Mouse (Mus musculus) lung, embryonic 16.5 days (tissue): ENCODE data around the gene Il4ra. TPM values are rescaled to one million over a fixed set of nuclear protein-coding genes. Genes with fewer than 3 reads are reported as not detected.

Experiments used
- ATAC-seq: fragments of 200-750 bp; cut with Nextera tagmentation; 2 replicates; pipeline ENCODE4 v1.8.0; 2017; ENCODE audit warnings: low read depth, mild to moderate bottlenecking, moderate library complexity
- H3K27ac ChIP-seq: fragments of 300-500 bp; sonication (generic); 2 replicates; pipeline ENCODE4 v1.5.1; 2014; ENCODE audit warnings: mild to moderate bottlenecking, control low read depth, low read length
- H3K27me3 ChIP-seq: fragments of 300-500 bp; sonication (generic); 2 replicates; pipeline ENCODE4 v1.6.1; 2014; ENCODE audit warnings: low read depth, low read length, mixed read lengths; ENCODE audit not compliant: control insufficient read depth, insufficient read depth
- H3K36me3 ChIP-seq: fragments of 300-500 bp; sonication (generic); 2 replicates; pipeline ENCODE4 v1.6.1; 2014; ENCODE audit warnings: low read length; ENCODE audit not compliant: control insufficient read depth, insufficient read depth
- H3K4me1 ChIP-seq: fragments of 300-500 bp; sonication (generic); replicated peaks from 2 replicates; pipeline ENCODE4 v1.6.1; 2014; ENCODE audit warnings: low read length, mixed read lengths; ENCODE audit not compliant: control insufficient read depth, insufficient read depth
- H3K4me2 ChIP-seq: fragments of 300-500 bp; sonication (generic); 2 replicates; pipeline ENCODE4 v1.6.1; 2014; ENCODE audit warnings: low read depth, low read length, control low read depth
- H3K4me3 ChIP-seq: fragments of 300-500 bp; sonication (generic); 2 replicates; pipeline ENCODE4 v1.5.1; 2014; ENCODE audit warnings: mild to moderate bottlenecking, low read length, control low read depth
- H3K9ac ChIP-seq: fragments of 300-500 bp; sonication (generic); 2 replicates; pipeline ENCODE4 v1.6.1; 2014; ENCODE audit warnings: low read length, control low read depth
- H3K9me3 ChIP-seq: fragments of 300-500 bp; sonication (generic); 2 replicates; pipeline ENCODE4 v1.6.1; 2016; ENCODE audit warnings: low read length; ENCODE audit not compliant: control insufficient read depth
- WGBS: fragments of 180-500 bp; shearing (Covaris S2); extraction: QIAGEN DNeasy Blood & Tissue Kit; methylation state at CpG from one replicate; pipeline ENCODE4 v1.1.7; 2014; 5-methylcytosine and 5-hydroxymethylcytosine counted together
- polyA plus RNA-seq: library from polyadenylated mRNA; unstranded; fragments of >200 nt; fragmentation: Nextera tagmentation; extraction: Ambion mirVana; gene quantifications from 2 replicates; pipeline ENCODE4 v1.2.1, GENCODE M21; 2015

The Il4ra gene
- polyA plus RNA-seq, 1 experiment from 2014 or later: 18.8 TPM

GRCm38 (mm10) chr7:125516723-125517122 lies 35.2 kb upstream of the Il4ra start:
- Histone ChIP-seq H3K4me1 (0 out of 2 replicates have a peak, but pooled peaks cover 2% of the 10 kb centered on the region), H3K27me3 (no peaks in the 10 kb centered on the region), H3K36me3 (no peaks in the 10 kb centered on the region), H3K27ac (no peak overlapping the region), H3K4me2 (no peak overlapping the region), H3K4me3 (no peak overlapping the region), H3K9me3 (no peaks in the 10 kb centered on the region), H3K9ac (no peak overlapping the region)
- WGBS: 78% methylated on average over 8 of the region's 8 CpGs
- no peak for ATAC-seq

GRCm38 (mm10) chr7:125517470-125517869 lies 34.5 kb upstream of the Il4ra start:
- Histone ChIP-seq H3K27me3 (no peaks in the 10 kb centered on the region), H3K36me3 (no peaks in the 10 kb centered on the region), H3K27ac (no peak overlapping the region), H3K9ac (no peak overlapping the region), H3K9me3 (no peaks in the 10 kb centered on the region), H3K4me2 (no peak overlapping the region), H3K4me1 (0 out of 2 replicates have a peak, but pooled peaks cover 2% of the 10 kb centered on the region), H3K4me3 (no peak overlapping the region)
- ATAC-seq: no peak
- WGBS: 80% methylated on average over 6 of the region's 6 CpGs

GRCm38 (mm10) chr7:125519715-125520114 lies 32.2 kb upstream of the Il4ra start:
- peaks cover 2% of the 10 kb centered on the region; the same call in 1 of the 2 replicates for H3K4me1 ChIP-seq
- no peak for ATAC-seq
- 54% methylated on average over 3 of the region's 3 CpGs for WGBS

GRCm38 (mm10) chr7:125523051-125523450 lies 28.9 kb upstream of the Il4ra start:
- WGBS: 45% methylated on average over 3 of the region's 3 CpGs
- no peaks in the 10 kb centered on the region; the same call in 1 of the 2 replicates for H3K4me1 ChIP-seq
- no peaks in the 10 kb centered on the region for H3K27me3 ChIP-seq
- H3K4me3 ChIP-seq: no peak overlapping the region
- H3K27ac ChIP-seq: no peak overlapping the region
- no peak for ATAC-seq
- no peaks in the 10 kb centered on the region for H3K9me3 ChIP-seq
- no peak overlapping the region for H3K9ac ChIP-seq
- no peaks in the 10 kb centered on the region for H3K36me3 ChIP-seq
- no peak overlapping the region for H3K4me2 ChIP-seq

More at GRCm38 (mm10) chr7:125519715-125520114, 32.2 kb upstream of the Il4ra start:
- Histone ChIP-seq H3K9me3 (no peaks in the 10 kb centered on the region), H3K27me3 (no peaks in the 10 kb centered on the region), H3K4me3 (no peak overlapping the region), H3K36me3 (no peaks in the 10 kb centered on the region), H3K27ac (no peak overlapping the region), H3K4me2 (no peak overlapping the region), H3K9ac (no peak overlapping the region)

- 87% methylated on average over 6 of the region's 6 CpGs for WGBS
- no peak overlapping the region for H3K27ac ChIP-seq
- H3K4me3 ChIP-seq: no peak overlapping the region
- no peak overlapping the region for H3K9ac ChIP-seq
- ATAC-seq: no peak
- no peaks in the 10 kb centered on the region for H3K36me3 ChIP-seq
- H3K4me2 ChIP-seq: no peak overlapping the region
- no peaks in the 10 kb centered on the region; the same call in 1 of the 2 replicates for H3K4me1 ChIP-seq
- no peaks in the 10 kb centered on the region for H3K27me3 ChIP-seq
- H3K9me3 ChIP-seq: no peaks in the 10 kb centered on the region
Observed at GRCm38 (mm10) chr7:125527186-125527585, 24.7 kb upstream of the Il4ra start.

- Histone ChIP-seq H3K27ac (no peak overlapping the region), H3K36me3 (no peaks in the 10 kb centered on the region), H3K27me3 (no peaks in the 10 kb centered on the region), H3K4me2 (no peak overlapping the region), H3K9ac (no peak overlapping the region), H3K4me1 (no peaks in the 10 kb centered on the region), H3K4me3 (no peak overlapping the region), H3K9me3 (no peaks in the 10 kb centered on the region)
- no peak for ATAC-seq
- 83% methylated on average over 9 of the region's 9 CpGs for WGBS
Observed at GRCm38 (mm10) chr7:125527901-125528580, 23.9 kb upstream of the Il4ra start.

GRCm38 (mm10) chr7:125539351-125539750 lies 12.6 kb upstream of the Il4ra start:
- ATAC-seq: no peak
- Histone ChIP-seq H3K36me3 (no peaks in the 10 kb centered on the region), H3K9me3 (0 out of 2 replicates have a peak, but pooled peaks cover 3% of the 10 kb centered on the region), H3K4me3 (no peak overlapping the region), H3K4me2 (no peak overlapping the region), H3K4me1 (no peaks in the 10 kb centered on the region; the same call in 1 of the 2 replicates), H3K9ac (no peak overlapping the region), H3K27me3 (no peaks in the 10 kb centered on the region), H3K27ac (no peak overlapping the region)
- 67% methylated on average over 3 of the region's 3 CpGs for WGBS

- H3K4me2 ChIP-seq: no peak overlapping the region
- H3K9me3 ChIP-seq: no peaks in the 10 kb centered on the region
- ATAC-seq: no peak
- H3K27me3 ChIP-seq: no peaks in the 10 kb centered on the region
- no peak overlapping the region for H3K9ac ChIP-seq
- H3K4me1 ChIP-seq: no peaks in the 10 kb centered on the region; the same call in 1 of the 2 replicates
- no peak overlapping the region for H3K27ac ChIP-seq
- WGBS: 48% methylated on average over 1 of the region's 1 CpGs
- no peaks in the 10 kb centered on the region for H3K36me3 ChIP-seq
- H3K4me3 ChIP-seq: no peak overlapping the region
Observed at GRCm38 (mm10) chr7:125541026-125541425, 10.9 kb upstream of the Il4ra start.

- ATAC-seq: no peak
- H3K4me2 ChIP-seq: no peak overlapping the region
Observed at GRCm38 (mm10) chr7:125541821-125542220, 10.1 kb upstream of the Il4ra start.

More at GRCm38 (mm10) chr7:125541821-125542220, 10.1 kb upstream of the Il4ra start:
- Histone ChIP-seq H3K9ac (no peak overlapping the region), H3K4me1 (no peaks in the 10 kb centered on the region; the same call in 1 of the 2 replicates), H3K27ac (no peak overlapping the region), H3K36me3 (no peaks in the 10 kb centered on the region), H3K9me3 (no peaks in the 10 kb centered on the region), H3K27me3 (no peaks in the 10 kb centered on the region), H3K4me3 (no peak overlapping the region)
- 74% methylated on average over 2 of the region's 2 CpGs for WGBS
